Mouse (Mus musculus) fat pad, adult 2 months (tissue): ENCODE results near the gene Rps6ka1.

Experiments used
- DNase-seq: peaks from one replicate; pipeline ENCODE4 v3.0.0-alpha.2; 2011; ENCODE audit warnings: low read depth, low spot score; ENCODE audit errors: extremely low read depth

Rps6ka1 gene

DNA sequence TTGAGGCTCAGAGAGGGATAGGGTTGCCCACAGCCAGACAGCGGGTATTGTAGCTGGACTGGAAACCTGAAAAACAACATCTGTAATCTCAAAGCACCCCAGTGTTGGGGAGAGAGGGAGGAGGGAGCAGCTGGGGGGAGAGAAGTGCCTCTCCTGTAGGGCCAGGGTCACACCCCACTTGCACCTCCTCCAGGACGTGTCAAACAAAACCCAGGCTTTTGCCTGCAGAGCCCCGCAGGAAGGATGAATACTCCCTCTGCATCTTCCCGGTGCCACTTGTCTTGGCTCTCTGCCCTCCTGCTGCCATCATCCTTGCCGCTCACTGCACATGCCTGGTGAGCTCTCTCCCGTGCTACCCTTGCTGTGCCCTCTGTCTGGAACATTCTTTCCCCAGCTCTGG lies 10.6 kb upstream of the Rps6ka1 start:
- no peak for DNase-seq

DNA sequence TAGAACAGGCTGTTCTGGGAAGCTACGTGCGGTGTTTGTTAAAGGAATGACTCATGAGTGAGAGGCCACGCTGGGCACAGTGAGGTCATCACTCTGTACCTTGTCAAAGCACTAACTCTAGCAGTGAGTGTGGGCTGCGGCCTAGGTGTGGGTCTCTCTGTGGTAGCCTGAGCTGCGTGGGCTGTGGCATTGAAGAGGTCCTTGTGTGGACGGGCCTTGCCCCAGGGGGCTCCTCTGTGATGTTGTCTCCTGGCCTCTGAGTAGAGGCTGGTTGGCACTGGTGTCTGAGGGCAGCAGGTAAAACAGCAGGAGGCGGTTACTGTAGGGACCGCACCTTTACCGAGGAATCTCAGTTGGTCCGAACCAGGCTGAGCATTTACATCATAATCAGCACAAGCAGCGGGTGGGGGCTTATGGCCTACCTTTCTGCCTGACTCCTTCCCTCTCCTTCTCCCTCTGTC lies 9.9 kb upstream of the Rps6ka1 start:
- DNase-seq = no peak

DNA sequence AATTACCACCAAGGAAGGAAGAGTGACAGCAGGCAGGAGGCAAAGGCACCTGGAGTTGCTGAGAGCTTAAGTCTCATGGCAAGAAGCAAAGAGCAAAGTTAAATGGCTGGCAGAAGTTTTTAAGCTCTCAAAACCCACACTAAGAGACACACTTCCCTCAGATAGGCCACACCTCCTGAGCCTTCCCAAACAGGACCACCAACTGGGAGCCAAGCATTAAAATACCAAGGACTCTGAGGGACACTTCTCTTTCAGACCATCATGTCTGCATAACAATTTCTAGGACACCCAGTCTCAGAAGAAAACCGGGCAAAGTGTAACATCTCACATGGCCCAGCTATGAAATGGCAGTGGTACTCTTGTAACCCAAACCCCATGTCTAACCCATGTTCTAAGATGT lies 9.4 kb upstream of the Rps6ka1 start:
- DNase-seq = no peak

DNA sequence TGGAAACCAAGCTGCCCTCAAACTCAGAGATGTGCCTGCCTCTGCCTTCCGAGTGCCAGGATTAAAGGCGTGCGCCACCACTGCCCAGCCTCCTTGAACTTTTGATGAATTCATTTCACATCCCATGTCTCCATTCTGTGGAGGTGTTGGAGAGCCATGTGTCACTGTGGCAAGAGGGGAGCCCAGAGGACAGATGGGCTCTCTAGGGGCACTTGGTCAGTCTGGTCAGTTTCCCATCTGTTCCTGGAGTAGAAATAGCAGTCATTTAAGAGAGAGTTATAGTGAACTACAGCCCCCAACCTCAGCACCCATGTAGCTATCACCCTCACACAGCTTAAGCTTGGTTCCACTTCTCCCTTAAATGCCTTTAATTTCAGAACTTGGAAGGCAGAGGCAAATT lies 8.4 kb upstream of the Rps6ka1 start:
- no peak for DNase-seq

DNA sequence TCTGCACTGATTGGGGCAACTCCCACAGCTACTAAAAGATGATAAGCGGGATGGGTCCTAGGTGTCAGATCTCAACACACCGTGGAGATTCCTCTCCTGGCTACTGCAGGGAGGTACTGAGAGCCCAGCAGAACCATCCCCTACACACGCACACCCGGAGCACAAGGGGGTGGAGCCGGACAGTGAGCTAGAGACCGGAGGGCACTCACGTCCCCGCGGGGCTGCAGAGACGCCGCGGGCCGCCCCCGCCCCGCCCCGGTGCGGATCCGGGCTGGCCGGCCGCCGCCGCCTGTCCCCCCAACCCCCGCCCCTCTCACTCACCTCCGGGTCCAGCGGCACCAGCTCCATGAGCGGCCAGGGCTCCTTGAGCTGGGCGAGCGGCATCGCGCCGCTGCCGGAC lies 348 bp downstream of the Rps6ka1 start:
- no peak for DNase-seq

DNA sequence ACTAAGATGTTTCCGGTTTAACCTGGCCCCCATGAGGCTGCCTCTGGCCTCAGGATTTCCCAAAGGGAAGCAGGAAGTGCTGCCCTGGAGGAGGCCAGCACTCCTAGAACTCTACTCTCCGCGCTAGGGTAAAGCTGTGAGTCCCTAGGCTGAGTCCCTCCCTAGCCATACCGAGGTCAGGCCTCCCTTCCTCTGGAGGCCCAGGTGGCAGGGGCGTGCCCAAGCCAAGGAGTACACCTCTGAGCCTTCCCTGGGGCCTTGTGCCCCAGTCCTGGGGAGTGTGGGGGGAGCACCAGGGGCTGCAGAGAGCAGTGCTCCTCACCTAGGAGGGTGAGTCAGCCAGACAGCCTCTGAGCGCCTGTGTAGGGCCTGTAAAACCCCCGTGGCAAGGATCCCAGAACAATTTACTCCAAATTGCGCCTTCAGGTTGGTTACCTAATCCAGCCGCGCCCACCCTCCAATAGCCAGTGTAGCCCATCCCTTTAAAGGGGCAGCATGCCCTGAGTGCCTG lies 1.6 kb downstream of the Rps6ka1 start:
- no peak for DNase-seq

DNA sequence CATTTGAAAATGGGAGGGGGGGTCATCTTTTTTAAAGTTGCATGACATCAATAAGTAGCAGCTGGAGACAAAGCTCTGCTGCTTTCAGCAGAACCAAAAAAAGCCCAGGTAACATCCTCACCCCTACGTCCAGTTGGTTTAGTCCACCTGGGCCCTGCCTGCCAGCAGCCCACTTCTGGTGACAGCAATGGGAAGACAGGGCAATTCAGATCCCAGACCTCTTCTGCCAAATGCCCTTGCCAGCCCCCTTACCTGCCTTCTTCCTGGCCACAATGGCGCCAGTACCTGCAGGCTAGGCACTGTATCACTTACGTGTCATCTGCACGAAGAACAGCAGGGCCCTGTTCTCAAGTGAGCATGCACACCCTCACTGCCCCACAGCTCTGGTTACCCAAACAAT lies 2.3 kb downstream of the Rps6ka1 start:
- no peak for DNase-seq

DNA sequence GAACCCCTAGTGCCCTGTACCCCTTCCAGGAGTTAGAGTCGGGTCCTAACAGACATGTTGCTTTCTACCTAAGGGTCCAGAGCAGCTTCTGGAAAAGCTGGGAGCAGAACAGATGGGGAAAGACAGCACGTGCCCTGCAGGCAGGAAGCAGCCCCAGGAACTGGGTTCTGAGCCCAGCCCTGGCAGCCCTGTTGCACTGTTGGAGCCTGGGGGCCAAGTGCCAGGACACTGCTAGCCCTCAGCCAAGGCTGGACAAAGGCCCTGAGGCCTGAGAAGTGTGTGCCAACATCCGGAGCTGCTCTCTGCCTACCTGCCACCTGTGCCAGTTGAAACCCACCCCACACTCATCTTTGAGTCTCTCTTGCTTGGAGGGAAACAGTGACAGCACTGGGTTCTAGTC lies 2.7 kb downstream of the Rps6ka1 start:
- DNase-seq = no peak

DNA sequence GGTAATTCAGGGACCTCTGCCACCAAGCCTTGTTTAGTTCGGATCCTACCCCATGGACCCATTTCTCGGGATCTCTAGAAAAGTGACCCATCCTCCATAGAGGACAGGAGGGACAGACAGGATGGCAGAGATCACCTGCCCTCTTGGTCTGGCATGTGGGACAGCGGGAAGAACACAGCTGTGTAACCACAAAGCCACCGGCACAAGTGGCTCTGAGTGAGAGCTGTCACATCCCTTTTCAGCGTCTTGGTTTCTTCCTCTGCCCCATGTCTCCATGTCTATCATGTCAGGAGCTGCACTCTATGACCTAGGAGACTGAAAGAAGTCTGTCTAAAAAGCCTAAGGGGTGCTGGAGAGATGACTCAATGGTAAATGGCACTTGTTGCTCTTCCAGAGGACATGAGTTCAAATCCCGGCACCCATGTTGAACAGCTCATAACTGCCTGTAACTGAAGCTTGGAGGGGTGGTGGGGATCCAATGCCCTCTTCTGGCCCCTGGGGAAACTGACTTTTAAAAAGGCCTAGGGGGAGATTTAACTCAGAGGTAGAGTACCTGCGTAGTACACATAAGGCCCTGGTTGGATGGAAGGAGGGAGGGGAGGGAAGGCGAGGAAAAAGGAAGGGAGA lies 3.4 kb downstream of the Rps6ka1 start:
- no peak for DNase-seq

DNA sequence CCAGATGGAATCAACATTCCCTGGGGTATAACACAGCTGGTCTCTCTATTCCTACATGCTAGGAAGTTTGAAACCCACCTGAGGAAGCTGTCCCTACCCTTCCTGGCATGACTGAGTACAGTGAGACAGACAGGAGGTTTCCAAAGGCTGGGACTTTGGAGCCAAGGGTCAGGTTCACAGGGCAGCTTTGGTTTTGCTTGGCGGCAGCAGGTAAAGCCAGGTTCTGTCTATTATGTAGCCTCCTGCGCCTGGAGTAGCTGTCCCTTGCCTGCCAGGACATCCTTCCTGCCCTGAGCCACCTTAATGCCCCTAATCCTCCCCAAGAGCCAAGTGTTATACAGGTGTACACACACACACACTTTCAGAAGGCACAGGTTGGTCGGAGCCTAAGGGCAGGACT lies 5.7 kb downstream of the Rps6ka1 start:
- DNase-seq = peak; percentile 42

DNA sequence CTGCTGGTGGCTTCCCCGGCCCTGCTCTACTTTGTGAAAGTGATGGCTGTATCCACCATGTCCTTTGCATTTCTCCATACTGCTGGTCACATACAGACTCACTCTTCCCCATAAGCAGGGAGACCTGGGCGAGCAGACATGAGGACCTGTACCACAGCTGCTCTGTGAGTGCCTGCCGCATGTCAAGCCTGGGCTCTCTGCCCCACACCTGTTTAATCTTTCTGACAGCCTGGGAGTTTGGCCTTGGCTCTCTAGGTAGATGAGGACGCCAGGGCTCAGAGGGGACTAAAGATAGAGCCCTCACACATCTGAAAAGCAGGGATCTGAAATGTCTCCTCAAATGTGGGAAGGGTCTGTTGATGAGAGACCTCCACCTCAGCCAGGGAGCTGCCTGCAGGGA lies 6.2 kb downstream of the Rps6ka1 start:
- DNase-seq = no peak

DNA sequence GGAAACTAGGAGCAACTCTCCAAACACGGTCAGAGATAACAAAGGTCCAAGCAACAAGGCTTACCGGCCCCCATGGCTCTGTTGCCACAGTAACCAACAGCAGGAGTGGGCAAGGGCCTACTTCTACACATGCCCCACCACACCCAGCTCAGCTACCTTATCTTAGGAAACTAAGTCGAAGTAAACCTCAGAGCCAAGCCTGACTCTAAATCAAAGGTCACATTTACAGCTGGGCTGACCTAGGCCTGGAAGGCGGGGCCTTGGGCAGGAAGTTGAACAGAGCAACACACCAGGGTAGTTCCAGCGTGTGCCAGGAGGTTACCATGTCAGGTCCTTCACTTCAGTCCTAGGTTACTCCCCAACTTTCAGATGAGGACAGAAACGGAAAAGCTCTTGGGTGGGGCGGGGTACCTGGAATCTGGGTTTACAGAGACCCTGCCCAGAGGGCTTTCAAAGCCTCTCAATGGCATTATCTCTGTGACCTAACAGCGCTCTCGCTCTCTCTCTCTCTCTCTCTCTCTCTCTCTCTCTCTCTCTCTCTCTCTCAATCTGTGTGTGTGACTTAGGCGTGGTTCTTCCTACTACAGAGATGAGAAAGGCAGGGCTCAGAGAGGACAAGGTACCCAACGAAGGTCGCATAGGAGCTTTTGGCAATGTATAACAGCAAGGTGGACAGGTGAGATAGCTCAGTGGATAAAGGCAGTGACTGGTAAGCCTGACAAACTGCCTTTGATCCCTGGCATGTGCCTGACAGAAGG lies 8.3 kb downstream of the Rps6ka1 start:
- DNase-seq = no peak

DNA sequence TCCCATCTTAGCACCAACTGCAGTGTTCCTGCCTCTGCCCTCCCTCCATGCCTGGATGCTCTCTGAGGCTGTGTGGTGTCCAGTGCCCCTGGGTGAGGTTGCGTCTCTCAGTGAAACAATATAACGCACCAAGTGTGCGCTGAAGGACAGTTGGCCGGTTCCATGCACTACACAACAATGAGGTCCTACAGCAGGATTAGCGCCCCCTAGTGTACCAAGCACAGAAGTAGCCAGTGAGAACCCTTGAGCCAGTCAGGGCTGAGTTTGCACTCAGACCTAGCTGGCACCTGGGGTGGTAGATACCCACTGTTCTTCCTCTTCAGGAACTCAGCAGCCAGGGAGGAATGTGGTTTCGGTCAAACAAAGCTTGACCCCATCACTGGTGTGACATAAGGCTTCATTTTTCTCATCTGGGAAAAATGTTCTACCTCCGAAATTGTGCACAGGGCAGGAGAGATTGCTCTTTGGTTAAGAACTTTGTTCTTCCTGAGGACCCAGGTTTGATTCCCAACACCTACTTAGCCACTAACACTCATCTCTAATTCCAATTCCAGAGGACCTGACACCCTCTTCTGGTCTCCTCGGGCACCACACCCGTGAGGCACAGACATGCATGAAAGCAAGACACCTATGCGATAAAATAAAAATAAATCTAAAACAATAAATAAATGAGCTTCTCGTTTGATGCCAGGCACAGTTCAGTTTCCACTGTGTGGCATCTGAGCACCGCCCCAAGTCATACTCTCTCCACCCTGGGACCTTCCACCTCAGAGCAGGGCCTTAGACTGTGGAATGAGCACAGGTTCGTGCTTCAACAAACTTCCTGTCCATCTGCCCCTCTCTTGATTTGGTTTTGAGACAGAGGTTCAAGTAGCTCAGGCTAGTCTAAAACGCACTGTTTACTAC lies 9.5 kb downstream of the Rps6ka1 start:
- no peak for DNase-seq

DNA sequence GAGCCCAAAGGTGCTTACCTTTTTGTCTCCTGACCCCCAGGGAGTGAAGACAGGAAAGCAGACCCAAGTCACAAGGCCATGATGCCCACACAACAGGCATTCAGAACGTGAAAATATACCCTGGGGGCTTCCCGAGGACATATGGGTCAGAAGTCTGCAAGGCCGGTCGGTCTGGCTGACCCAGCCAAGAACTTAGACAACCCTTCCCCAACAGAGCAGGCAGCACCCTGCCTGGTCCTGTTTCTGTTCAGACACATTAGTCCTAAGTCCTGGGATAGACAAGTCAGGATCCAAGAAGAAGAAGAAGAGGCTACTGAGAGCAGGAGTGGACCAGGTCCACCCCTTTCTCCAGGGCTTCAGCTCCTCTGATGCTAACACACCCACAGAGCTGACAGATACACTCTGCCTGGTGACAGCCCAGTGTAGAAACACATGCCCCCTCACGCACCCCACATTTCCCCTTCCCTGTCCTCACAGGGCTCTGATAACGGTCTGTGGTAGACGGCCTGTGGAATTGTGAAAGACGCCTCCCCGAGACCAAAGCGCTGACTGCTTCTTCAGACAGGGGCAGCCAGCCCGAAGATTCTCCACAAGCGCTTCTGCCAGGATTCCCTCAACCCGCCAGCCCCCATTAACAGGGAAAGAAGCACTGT lies 12.6 kb downstream of the Rps6ka1 start:
- DNase-seq = peak; percentile 55

DNA sequence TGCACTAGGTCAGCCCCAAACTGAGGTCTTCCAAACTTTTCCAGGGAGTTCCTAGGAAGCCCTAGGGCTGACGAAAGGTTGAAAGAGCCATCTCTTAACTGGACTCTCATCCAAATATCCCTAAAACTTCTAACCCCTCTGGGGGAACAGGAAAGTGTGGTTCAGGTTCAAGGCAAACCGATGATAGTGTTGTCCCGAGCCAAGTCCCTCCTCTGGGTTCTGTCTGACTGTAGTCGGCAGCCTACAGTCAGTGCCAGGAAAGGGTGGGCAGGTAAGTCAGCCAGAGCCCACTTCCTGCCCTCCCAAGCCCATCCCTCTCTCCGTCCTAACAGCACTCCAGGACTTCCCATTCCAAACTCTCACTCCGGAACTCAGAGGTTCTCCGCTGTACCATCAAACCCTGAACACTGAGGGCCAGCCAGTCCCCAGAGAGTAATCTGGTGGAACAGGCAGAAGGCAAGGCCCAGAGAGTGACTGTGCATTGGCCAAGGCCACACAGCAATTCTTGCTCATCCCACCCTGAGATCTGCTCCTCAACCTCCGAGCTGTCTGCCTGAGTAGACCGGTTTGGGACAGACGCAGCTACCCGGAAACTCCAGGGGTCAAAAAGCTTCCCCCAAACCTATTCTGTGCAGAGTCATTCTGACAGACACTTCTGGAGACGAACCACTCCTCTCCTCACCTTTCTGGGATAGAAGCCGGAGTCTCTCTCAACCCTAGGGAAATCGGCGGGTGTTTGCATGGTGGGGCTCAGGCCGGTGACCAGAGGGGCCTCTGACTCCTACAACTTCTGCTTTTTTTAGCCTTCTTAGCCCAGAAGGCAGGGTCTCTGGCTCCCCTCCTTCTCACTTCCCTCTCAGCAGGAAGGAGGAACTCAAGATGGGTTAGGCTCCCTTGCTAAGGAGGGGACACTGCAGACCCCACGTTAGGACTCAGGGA lies 13.4 kb downstream of the Rps6ka1 start:
- no peak for DNase-seq

DNA sequence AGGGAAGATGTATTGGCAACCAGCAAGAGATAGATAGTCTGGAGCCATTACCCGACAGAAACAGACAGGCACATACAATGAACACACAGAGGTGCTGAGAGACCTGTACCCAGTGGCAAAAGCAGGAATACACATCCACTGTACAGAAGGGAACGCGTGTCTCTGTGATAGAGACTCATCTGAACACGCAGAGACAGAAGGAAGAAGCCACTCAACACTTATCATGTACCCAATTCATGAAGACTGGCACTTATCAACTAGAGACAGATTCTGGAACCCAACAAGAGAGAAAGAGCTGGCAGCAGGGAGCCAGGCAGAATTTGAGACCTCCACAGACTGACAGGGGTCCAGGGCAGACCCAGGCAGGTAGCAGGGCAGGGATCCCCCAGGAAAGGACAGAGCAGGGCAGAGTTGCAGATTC lies 14.2 kb downstream of the Rps6ka1 start:
- DNase-seq = no peak

DNA sequence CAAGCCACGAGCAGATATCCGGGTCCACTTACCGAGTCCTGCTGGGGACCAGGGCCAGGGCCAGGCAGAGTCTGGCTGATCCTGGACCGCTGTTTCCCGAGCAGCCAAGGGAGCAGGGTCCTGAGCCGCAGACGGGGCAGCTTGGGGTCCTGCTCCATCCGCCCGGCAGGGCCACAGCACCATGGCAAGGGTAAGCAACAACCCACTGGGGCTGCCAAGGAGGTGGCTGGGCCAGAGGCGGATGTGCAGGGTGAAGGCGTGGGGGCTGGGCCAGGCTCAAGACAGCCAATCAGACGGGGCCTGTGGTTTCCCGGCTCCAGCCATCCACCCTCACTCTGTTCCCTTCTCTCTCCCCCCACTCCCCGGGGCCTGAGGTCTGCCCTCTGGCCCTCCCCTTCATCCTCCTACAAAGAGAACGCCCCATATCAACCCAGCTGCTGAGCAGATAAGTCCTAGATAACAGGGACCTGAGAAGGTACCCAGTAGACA lies 14.7 kb downstream of the Rps6ka1 start:
- DNase-seq = no peak

DNA sequence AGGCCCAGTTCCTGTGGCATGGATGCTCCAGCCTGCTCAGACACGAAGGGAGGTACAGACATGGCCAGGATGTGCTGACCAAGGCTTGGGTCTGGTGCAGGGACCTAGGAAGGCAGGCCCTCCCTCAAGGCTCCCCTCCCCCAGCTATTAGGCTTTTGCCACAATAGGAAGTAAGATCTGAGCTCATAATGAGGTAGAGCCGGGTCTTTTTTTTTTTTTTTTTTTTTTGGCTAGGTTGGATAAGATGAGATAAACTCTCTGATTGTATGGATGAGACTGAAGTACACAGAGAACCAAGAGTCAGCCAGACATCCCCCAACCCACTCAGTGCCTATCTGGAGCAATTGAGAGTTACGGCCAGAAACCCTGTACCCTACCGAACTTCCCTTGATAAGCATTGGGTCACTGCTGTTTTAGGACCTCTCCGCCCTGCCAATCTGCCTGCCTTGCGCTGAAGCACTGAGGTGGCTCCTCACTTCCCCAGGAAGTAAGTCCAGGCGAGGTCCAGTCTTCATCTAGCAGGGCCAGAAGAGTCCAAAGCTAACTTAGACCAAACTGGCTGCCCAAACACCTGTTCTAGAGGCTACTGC lies 15.3 kb downstream of the Rps6ka1 start:
- no peak for DNase-seq

DNA sequence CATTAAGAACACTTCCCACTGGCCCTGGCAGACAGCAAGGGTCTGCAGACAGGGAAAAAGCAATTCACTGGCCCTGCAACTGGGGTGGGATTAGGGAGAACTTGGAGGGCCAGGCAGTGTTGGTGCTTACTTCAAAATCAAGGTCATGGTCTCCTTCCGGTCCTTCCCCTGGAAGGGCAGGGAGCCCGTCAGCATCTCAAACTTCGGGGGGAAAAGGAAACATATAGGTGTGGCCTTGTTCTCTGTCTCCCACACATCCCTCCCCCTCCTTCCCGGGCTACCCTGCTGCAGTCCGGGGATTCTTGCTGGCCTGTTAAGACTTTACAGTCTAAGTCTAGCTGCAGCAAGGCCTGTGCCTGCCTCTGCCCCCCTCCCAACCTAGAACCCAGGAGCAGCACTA lies 22.4 kb downstream of the Rps6ka1 start:
- no peak for DNase-seq
